17 mouse cellular contexts compared by ENCODE assay signal in genomic region chr10:53927904-53928303, GRCm38 (mm10).
A peak's percentile ranks its signal among the peaks of the same experiment; 100 is the strongest.
DNase-seq lines count a peak whose midpoint lies in the region; ATAC-seq and TF ChIP-seq lines count a peak whose summit lies in the region.
"Had no signal": no experiment of that assay in that cellular context is flagged by ENCODE, and none has a peak within 500 bp of the region (broad histone marks: within the 10 kb centered on the region; RNA-seq: fewer than 3 reads in every experiment).

No protein-coding gene starts in this region.

- no peak for TF ChIP-seq EP300 in MEL (IDR thresholded peaks at IDR 0.05; ENCODE audit: low read depth in 1 of 2, low read length in 2 of 2)

- intact Hi-C loops in heart, postnatal 14 days (cut with DNase I): no loop called here

- no peaks in the 10 kb centered on the region for H3K36me3 ChIP-seq in MEL (ENCODE audit: control insufficient read depth in 1 of 2, insufficient read depth in 2 of 2, low read length in 2 of 2)
- peaks cover 46% of the 10 kb centered on the region for H3K36me3 ChIP-seq in liver, embryonic 15.5 days (replicated peaks)
- H3K36me3 ChIP-seq: embryonic facial prominence, embryonic 15.5 days had no signal

- no peaks in the 10 kb centered on the region for H3K79me2 ChIP-seq in MEL (ENCODE audit: control insufficient read depth, insufficient read depth, low read length, poor library complexity)

- H3K4me3 ChIP-seq in MEL (ENCODE audit: control insufficient read depth in 1 of 2, insufficient read depth in 1 of 2, low read depth in 2 of 2, low read length in 2 of 2): no peak overlapping the region
- no peak overlapping the region for H3K4me3 ChIP-seq in liver, embryonic 15.5 days (replicated peaks)
- H3K4me3 ChIP-seq: embryonic facial prominence, embryonic 15.5 days; myocyte had no signal

- no peaks in the 10 kb centered on the region for H3K27me3 ChIP-seq in MEL (ENCODE audit: control insufficient read depth in 1 of 2, insufficient read depth in 2 of 2, low read length in 2 of 2)
- H3K27me3 ChIP-seq in liver, embryonic 15.5 days: no peaks in the 10 kb centered on the region
- H3K27me3 ChIP-seq: embryonic facial prominence, embryonic 15.5 days had no signal

- TF ChIP-seq POLR2A in MEL (IDR thresholded peaks at IDR 0.05; ENCODE audit: control insufficient read depth in 1 of 2, insufficient read depth in 1 of 2, low read depth in 1 of 2, low read length in 2 of 2, poor library complexity in 1 of 2): no peak

- no peaks in the 10 kb centered on the region for H3K4me1 ChIP-seq in MEL (ENCODE audit: control insufficient read depth in 1 of 2, insufficient read depth in 2 of 2, low read length in 2 of 2)
- H3K4me1 ChIP-seq in liver, embryonic 15.5 days (replicated peaks): peaks cover 4% of the 10 kb centered on the region; the same call in 1 of the 2 replicates
- H3K4me1 ChIP-seq: embryonic facial prominence, embryonic 15.5 days had no signal

- peak; percentile 13 to 18 for DNase-seq in heart, postnatal 14 days
- no peak for DNase-seq in heart, postnatal 4 days
- peak; percentile 49 for DNase-seq in 416B (ENCODE audit: low read depth)
- peak; percentile 3 for DNase-seq in MEL (ENCODE audit: low read depth, low spot score)
- DNase-seq in spleen, adult 12 weeks (ENCODE audit: low spot score): no peak
- DNase-seq in ovary, postnatal 14 days (ENCODE audit: low spot score): no peak
- DNase-seq: adrenal gland, postnatal 36 days; cerebellum, postnatal 36 days; gastrocnemius, postnatal 14 days; spleen, adult 18-20 months; thymus, adult 18-20 months had no signal

- 52% methylated on average over 5 of the region's 5 CpGs for WGBS in liver, embryonic 15.5 days (ENCODE audit: insufficient replicate concordance)

- H3K9me3 ChIP-seq in MEL (replicated peaks; ENCODE audit: insufficient read depth, low read length): no peaks in the 10 kb centered on the region
- H3K9me3 ChIP-seq in liver, embryonic 15.5 days (replicated peaks): no peaks in the 10 kb centered on the region
- H3K9me3 ChIP-seq: embryonic facial prominence, embryonic 15.5 days had no signal

- no peak for TF ChIP-seq RAD21 in MEL (IDR thresholded peaks at IDR 0.05; ENCODE audit: low read depth, low read length)

- H3K4me2 ChIP-seq in liver, embryonic 15.5 days: no peak overlapping the region
- H3K4me2 ChIP-seq: embryonic facial prominence, embryonic 15.5 days had no signal

- 0 out of 2 replicates have a peak, but pooled peaks have one; percentile 22 for ATAC-seq in liver, embryonic 15.5 days (ENCODE audit: insufficient read depth)
- no peak for ATAC-seq in CD4-positive, CD25-positive, alpha-beta regulatory T cell, adult 4 months
- ATAC-seq: forebrain, embryonic 16.5 days had no signal

- no peak for TF ChIP-seq CTCF in MEL (IDR thresholded peaks at IDR 0.05 in 2 of 3, conservative IDR thresholded peaks at IDR 0.05 in 1 of 3; ENCODE audit: control insufficient read depth in 1 of 3, insufficient read depth in 1 of 3, low read depth in 2 of 3, low read length in 3 of 3, poor library complexity in 1 of 3, severe bottlenecking in 1 of 3)

- no peak overlapping the region for H3K27ac ChIP-seq in MEL (ENCODE audit: control insufficient read depth, low read depth, low read length)
- H3K27ac ChIP-seq in liver, embryonic 15.5 days (replicated peaks): no peak overlapping the region
- H3K27ac ChIP-seq: embryonic facial prominence, embryonic 15.5 days; kidney, postnatal 0 days had no signal

- H3K9ac ChIP-seq in MEL (ENCODE audit: control insufficient read depth, low read depth, low read length, poor library complexity, severe bottlenecking): no peak overlapping the region
- H3K9ac ChIP-seq in liver, embryonic 15.5 days: no peak overlapping the region
- H3K9ac ChIP-seq: embryonic facial prominence, embryonic 15.5 days had no signal

TF ChIP-seq in MEL, 35 proteins besides CTCF, POLR2A, EP300 and RAD21:
- TF ChIP-seq RCOR1 (IDR thresholded peaks at IDR 0.05; ENCODE audit: low read depth, low read length): no peak
- TF ChIP-seq ZMIZ1 (IDR thresholded peaks at IDR 0.05; ENCODE audit: low read depth, low read length): no peak
- TF ChIP-seq USF2 (IDR thresholded peaks at IDR 0.05; ENCODE audit: borderline replicate concordance in 1 of 2, insufficient read depth in 1 of 2, low read depth in 1 of 2, low read length in 2 of 2): no peak
- no peak for TF ChIP-seq CHD2 (IDR thresholded peaks at IDR 0.05; ENCODE audit: low read length)
- TF ChIP-seq MAZ (IDR thresholded peaks at IDR 0.05; ENCODE audit: low read depth, low read length): no peak
- TF ChIP-seq SMC3 (IDR thresholded peaks at IDR 0.05; ENCODE audit: low read depth, low read length): no peak
- TF ChIP-seq BHLHE40 (IDR thresholded peaks at IDR 0.05; ENCODE audit: borderline replicate concordance, low read depth, low read length): no peak
- no peak for TF ChIP-seq MYC (IDR thresholded peaks at IDR 0.05; ENCODE audit: low read depth, low read length)
- TF ChIP-seq TBP (IDR thresholded peaks at IDR 0.05; ENCODE audit: low read depth, low read length): no peak
- TF ChIP-seq MAX (IDR thresholded peaks at IDR 0.05; ENCODE audit: low read length): no peak
- TF ChIP-seq NELFE (IDR thresholded peaks at IDR 0.05; ENCODE audit: low read depth, low read length): no peak
TF ChIP-seq in MEL: peak in this region for 0.

Comparison
In these comparisons a context has a peak if more than half of its experiments do, and no peak if none do; other contexts are left out.
1. DNase-seq: peak in heart, postnatal 14 days (2 of 2), 416B (single experiment) and MEL (single experiment); none in heart, postnatal 4 days (single experiment), spleen, adult 12 weeks (single experiment) and ovary, postnatal 14 days (single experiment).